Mouse (Mus musculus) neural tube, postnatal 0 days (tissue): ENCODE measurements around the gene Serping1. TPM values are rescaled to one million over a fixed set of nuclear protein-coding genes. Genes with fewer than 3 reads are reported as not detected.

Experiments used
- microRNA counts: library from miRNA; unstranded; fragments of <30 nt; microRNA quantifications from one replicate; lab custom pipeline; 2015
- microRNA-seq: library from miRNA; unstranded; fragments of <30 nt; microRNA quantifications from one replicate; pipeline ENCODE4, GENCODE M21; 2016
- polyA plus RNA-seq: library from polyadenylated mRNA; unstranded; fragments of >200 nt; fragmentation: Nextera tagmentation; extraction: Ambion mirVana; gene quantifications from 2 replicates; pipeline ENCODE4 v1.2.1, GENCODE M21; 2015

Gene Serping1
- polyA plus RNA-seq, result 41.5 and 57.2 TPM in 2 replicates

DNA sequence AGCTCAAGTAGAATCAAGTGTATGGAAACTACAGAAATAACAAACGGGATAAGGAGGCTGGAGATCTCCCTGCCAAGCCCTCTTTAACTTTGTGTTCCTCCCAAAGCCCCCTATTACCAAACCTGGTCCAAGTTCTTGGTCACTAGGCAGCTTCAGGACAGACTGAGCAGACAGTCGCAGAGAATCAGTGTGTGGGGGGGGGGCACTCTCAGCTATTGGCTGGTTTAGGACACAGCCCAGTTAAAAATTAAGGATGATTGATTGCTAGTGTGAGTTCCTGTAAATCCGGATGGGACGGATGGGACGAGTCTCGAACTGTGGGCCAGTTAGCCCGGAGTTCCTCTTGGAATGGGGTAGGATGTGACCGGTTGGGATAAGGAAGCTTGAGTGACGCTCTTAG is at the start of gene Serping1:
Gene Serping1 (minus strand): TSS at position 204 of the 400 bp plus-strand sequence.

DNA sequence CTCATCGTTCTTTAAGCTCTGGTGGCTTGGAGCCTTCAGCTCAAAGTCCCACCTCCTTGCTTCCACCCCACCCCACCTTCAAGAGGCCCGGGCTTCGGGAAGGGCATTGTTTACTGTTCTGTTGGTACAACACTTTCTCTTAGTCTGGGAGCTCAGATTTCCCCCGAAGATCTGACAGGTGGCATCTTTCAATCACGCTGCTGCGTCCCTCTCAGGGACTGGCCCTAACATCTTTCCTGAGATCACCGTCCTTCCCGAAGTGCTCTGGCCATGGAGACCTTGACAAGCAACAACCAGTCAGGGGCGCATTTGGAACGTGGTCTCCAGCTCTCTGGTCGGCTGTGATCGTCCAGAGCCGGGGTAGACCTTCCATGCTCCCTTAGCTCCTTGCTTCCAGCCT is 47.3 kb upstream of the Serping1 start, which contains the start of gene Smtnl1:
Gene Smtnl1 (minus strand): TSS at position 101 of the 400 bp plus-strand sequence.

DNA sequence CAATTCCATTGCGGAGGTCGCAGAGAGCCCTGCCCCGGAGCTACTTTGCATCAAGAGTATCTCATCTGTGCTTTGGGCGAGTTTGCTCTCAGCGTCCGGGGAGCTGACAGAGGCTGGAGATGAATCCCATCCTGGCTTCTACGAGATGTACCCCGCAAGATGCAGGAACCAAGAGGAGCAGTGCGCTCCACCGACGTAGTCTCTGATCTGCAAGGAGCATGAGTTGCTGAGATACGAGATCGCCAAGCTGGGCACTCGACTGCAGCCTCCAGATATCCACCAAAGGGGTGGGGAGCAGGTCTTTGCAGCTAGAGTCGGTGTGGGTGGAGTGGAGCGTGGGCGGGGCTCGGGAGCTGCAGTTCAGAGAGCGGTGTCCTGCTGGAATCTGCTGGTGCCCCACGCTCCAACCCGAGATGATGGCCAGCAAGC is 23.3 kb upstream of the Serping1 start, which contains the start of gene Ube2l6:
Gene Ube2l6 (plus strand): TSS at position 336 of the 429 bp plus-strand sequence.

DNA sequence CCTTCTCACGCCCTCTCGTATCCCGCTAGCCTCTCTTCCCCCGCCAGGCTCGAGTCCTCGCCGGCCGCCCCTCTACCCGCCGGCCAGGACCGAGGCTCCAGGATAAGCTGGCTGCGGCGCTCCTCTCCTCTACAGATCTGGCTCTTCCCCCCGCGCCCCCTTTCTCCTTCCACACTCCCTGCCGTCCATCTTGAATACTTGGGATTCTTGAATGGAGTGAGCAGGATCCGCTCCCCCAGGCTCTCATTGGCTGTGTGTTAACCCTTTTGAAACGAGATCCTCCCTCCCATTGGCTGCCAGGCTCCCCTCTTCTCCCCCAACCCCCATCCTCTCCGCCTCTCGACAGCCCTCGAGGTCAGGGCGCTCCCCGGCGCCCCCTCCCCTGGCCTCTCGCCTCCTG is 31.7 kb downstream of the Serping1 start, which contains the start of gene Gm19426:
Gene Gm19426 (minus strand): TSS at position 95 of the 400 bp plus-strand sequence.

DNA sequence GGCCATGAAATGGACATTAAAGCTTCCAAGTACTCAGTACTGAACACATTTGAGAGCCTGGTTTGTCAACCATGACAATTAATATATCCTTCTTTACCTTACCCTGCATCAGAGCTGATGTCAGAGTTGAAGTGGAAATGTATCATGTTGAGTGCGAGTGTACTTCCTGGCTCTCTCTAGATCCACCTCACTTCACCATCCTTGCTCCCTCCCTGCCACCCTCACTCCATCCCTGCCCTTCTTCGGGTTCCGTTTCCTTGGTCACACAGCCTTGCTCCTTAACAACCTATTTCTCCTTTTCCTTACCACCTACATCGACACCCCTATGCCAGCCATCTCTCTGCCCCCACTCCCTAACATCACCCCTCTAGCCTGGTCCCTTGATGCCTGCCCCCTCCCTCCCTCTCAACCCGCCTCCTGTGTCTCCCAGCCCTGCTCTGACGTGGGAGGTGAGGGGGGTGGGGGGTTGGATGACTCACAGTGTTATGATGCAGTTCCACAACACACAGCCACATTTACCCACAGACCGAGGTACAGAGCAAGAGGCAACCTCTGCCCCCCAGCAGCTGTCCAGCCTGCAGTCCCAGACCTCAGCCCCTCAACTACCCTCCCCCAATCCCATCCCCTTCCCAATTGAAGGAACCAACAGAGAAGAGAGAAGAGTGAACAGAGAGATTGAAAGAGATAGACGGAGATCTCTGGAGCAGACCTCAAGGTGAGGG is 41.5 kb downstream of the Serping1 start, which contains the start of gene Ypel4:
Gene Ypel4 (plus strand): TSS at position 480 of the 722 bp plus-strand sequence.

DNA sequence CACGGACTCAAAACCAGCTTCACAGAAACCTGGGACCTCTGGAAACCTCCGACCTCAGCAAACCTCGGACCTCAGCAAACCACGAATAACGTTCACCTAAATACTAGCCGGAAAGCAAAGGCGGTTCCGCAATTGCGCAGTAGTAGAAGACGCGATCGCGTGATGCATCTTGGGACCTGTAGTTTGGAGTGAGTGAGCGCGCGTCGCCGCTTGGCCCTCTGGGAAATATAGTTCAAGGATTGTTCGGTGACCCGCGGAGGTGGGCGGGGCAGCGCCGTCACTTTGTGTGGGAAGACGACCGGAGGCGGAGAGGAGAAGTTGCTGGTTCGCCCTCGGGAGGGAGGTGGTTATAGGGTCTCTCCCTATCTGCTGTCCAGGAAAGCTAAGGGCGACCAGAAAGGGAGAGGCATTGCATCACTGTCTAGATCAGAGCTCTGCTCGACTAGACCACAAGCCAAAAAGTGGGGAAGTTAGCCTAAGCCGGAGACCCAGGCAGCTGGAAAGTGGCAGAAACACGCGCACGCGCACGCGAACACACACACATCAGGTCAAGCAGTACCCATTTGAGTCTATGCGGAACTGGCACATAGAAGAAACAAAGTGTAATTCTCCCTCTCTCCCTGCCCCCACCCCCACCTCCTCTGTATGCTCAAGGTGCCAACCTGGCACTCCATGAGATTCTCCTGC is 47.9 kb downstream of the Serping1 start, which contains the start of gene Clp1:
Gene Clp1 (minus strand): TSS at position 179 of the 687 bp plus-strand sequence.

MicroRNAs within 50 kb of the gene (microRNA counts, 519-probe panel; counts per million panel counts)
- microRNA mmu-miR-130a (lab: Ali Mortazavi, UCI), result 6,787 counts per million, percentile 93 among the panel's probes with 10 or more counts

Small RNA genes within 50 kb of the gene (microRNA-seq; reads per million reads assigned to microRNA genes)
- 15,795 reads per million, percentile 98 among the genes with 10 or more reads in this experiment for gene Mir130a

Other genes with a start within 250 kb of the Serping1 start
- 12.9 and 13.6 TPM in 2 replicates for gene Ctnnd1, start 124.7 kb downstream of the Serping1 start, polyA plus RNA-seq
- 0.17 and 0.27 TPM in 2 replicates for gene Btbd18, start 116.4 kb downstream of the Serping1 start, polyA plus RNA-seq
- gene Selenoh, start 104.7 kb downstream of the Serping1 start, polyA plus RNA-seq, result 194 and 200 TPM in 2 replicates
- gene Gm28635, start 97.4 kb downstream of the Serping1 start, polyA plus RNA-seq, result not detected in 2 replicates
- gene Med19, start 97.0 kb downstream of the Serping1 start, polyA plus RNA-seq, result 50.0 and 50.1 TPM in 2 replicates
- 316 and 326 TPM in 2 replicates for gene Tmx2, start 96.3 kb downstream of the Serping1 start, polyA plus RNA-seq
- gene Zdhhc5, start 60.3 kb downstream of the Serping1 start, polyA plus RNA-seq, result 14.1 and 16.3 TPM in 2 replicates
- 13.3 and 14.9 TPM in 2 replicates for gene Clp1, start 48.1 kb downstream of the Serping1 start, polyA plus RNA-seq
- 10.1 and 12.0 TPM in 2 replicates for gene Ypel4, start 41.4 kb downstream of the Serping1 start, polyA plus RNA-seq
- gene Gm19426, start 31.8 kb downstream of the Serping1 start, polyA plus RNA-seq, result 5.2 and 5.3 TPM in 2 replicates
- 17.3 and 18.4 TPM in 2 replicates for gene Ube2l6, start 23.4 kb upstream of the Serping1 start, polyA plus RNA-seq
- gene Smtnl1, start 47.2 kb upstream of the Serping1 start, polyA plus RNA-seq, result 0.14 TPM in 1 of 2 replicates, not detected in the other
- 98.0 and 101 TPM in 2 replicates for gene Timm10, start 51.6 kb upstream of the Serping1 start, polyA plus RNA-seq
- 0.75 and 1.2 TPM in 2 replicates for gene Slc43a1, start 63.4 kb upstream of the Serping1 start, polyA plus RNA-seq
- gene Rtn4rl2, start 111.3 kb upstream of the Serping1 start, polyA plus RNA-seq, result 2.7 and 3.7 TPM in 2 replicates
- 4.3 and 4.5 TPM in 2 replicates for gene Slc43a3, start 161.1 kb upstream of the Serping1 start, polyA plus RNA-seq
- gene Prg2, start 205.0 kb upstream of the Serping1 start, polyA plus RNA-seq, result not detected in 2 replicates
- gene Prg3, start 212.8 kb upstream of the Serping1 start, polyA plus RNA-seq, result not detected in 2 replicates